Mouse (Mus musculus) midbrain, postnatal 0 days (tissue): Measurements from ENCODE around the gene Zfp324. TPM values are rescaled to one million over a fixed set of nuclear protein-coding genes. Genes with fewer than 3 reads are reported as not detected.

ENCODE experiments used
- ATAC-seq: fragments of 200-750 bp; cut with Nextera tagmentation; 2 replicates; pipeline ENCODE4 v1.8.0; 2017; ENCODE audit warnings: moderate number of reproducible peaks, mild to moderate bottlenecking, moderate TSS enrichment, moderate library complexity; ENCODE audit not compliant: low FRiP score
- DNase-seq: peaks from one replicate; pipeline ENCODE4 v3.0.0-alpha.2; 2015; ENCODE audit warnings: low spot score
- H3K27ac ChIP-seq: fragments of 300-500 bp; sonication (generic); 2 replicates; pipeline ENCODE4 v1.5.1; 2014; ENCODE audit warnings: low read depth, mild to moderate bottlenecking, low read length, mixed read lengths
- H3K27me3 ChIP-seq: fragments of 300-500 bp; sonication (generic); 2 replicates; pipeline ENCODE4 v1.6.1; 2014; ENCODE audit warnings: low read length, control low read depth, mixed read lengths; ENCODE audit not compliant: insufficient read depth
- H3K36me3 ChIP-seq: fragments of 300-500 bp; sonication (generic); 2 replicates; pipeline ENCODE4 v1.6.1; 2014; ENCODE audit warnings: low read length, control low read depth, mixed read lengths; ENCODE audit not compliant: insufficient read depth
- H3K4me1 ChIP-seq: fragments of 300-500 bp; sonication (generic); 2 replicates; pipeline ENCODE4 v1.6.1; 2014; ENCODE audit warnings: mild to moderate bottlenecking, control low read depth, antibody characterized with exemption, low read length, mixed read lengths; ENCODE audit not compliant: insufficient read depth
- H3K4me2 ChIP-seq: fragments of 300-500 bp; sonication (generic); 2 replicates; pipeline ENCODE4 v1.6.1; 2014; ENCODE audit warnings: low read depth, mild to moderate bottlenecking, low read length, mixed read lengths; ENCODE audit not compliant: poor library complexity, severe bottlenecking
- H3K4me3 ChIP-seq: fragments of 300-500 bp; sonication (generic); 2 replicates; pipeline ENCODE4 v1.5.1; 2014; ENCODE audit warnings: low read depth, mild to moderate bottlenecking, low read length, moderate library complexity
- H3K9ac ChIP-seq: fragments of 300-500 bp; sonication (generic); replicated peaks from 2 replicates; pipeline ENCODE4 v1.6.1; 2014; ENCODE audit warnings: mild to moderate bottlenecking, low read length, moderate library complexity, mixed read lengths; ENCODE audit not compliant: poor library complexity, severe bottlenecking
- H3K9me3 ChIP-seq: fragments of 300-500 bp; sonication (generic); 2 replicates; pipeline ENCODE4 v1.6.1; 2016; ENCODE audit warnings: low read length, control low read depth
- CTCF ChIP-seq: IDR thresholded peaks from 2 replicates; pipeline ENCODE4 v1.5.1; 2016; ENCODE audit warnings: antibody characterized with exemption, mild to moderate bottlenecking
- whole genome bisulfite sequencing: fragments of 180-500 bp; shearing (Covaris S2); extraction: QIAGEN DNeasy Blood & Tissue Kit; methylation state at CpG from one replicate; pipeline ENCODE4 v1.1.7; 2014; 5-methylcytosine and 5-hydroxymethylcytosine counted together
- polyA plus RNA-seq: library from polyadenylated mRNA; unstranded; fragments of >200 nt; fragmentation: Nextera tagmentation; extraction: Ambion mirVana; gene quantifications from 2 replicates; pipeline ENCODE4 v1.2.1, GENCODE M21; 2015
- total RNA-seq: library from RNA; depleted of rRNA; stranded (reverse); fragments of >200 nt; gene quantifications from 2 replicates; pipeline ENCODE4 v1.2.3, GENCODE M21; 2014

Gene Zfp324
- total and polyA plus RNA-seq, 2 experiments from 2014 or later, result 7.7 to 31.7 TPM

DNA sequence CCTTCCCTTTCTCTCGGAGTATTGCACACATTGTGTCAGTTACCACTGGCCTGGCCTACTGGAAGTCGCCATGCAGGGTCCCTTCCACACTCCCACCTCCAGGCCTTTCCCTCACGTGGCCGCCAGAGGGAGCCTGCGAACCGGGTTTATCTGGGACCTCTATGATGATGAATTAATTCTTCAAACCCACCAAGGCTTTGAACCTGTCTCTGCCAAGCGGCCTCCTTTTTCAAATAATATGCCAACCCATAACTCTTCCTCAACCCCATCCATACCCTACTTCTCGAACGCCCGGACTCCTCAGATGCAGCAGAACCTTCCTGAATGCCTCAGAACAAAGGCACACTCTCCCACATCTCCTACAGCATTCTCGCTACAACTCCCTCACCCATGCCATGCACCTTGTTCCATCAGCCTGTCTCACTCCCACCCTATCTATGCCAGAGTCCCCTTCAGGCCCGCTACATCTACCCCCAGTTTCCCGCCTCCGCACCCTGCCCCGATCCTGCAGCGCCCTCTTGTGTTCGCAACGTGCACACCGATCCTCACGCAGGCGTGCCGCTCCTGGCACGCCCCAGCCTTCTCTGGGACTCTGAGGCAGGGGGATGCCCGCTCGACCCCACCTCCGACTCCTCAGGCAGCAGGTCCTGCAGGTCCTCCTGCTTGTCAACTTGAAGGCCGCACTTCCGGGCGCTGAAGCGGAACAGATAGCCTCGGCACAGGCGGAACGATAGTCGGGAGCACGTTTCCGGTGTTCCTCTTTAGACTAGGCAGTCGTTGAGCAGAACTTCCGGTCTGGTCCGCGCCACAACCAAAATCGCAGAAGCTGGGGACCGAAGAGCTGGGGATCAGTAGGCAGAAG is 43.7 kb downstream of the Zfp324 start:
- peaks cover 27% of the 10 kb centered on the region for H3K36me3 ChIP-seq
- 1% methylated on average over 42 of the region's 42 CpGs for WGBS
- TF ChIP-seq CTCF, result peak; percentile 84
- ATAC-seq (peak; percentile 89), DNase-seq (peak; percentile 98)
- H3K4me2 ChIP-seq, result peak overlapping the region; percentile 66
- no peaks in the 10 kb centered on the region for H3K9me3 ChIP-seq
- H3K4me3 ChIP-seq, result peak overlapping the region; percentile 71
- peak overlapping the region; percentile 91 for H3K27ac ChIP-seq
- H3K4me1 ChIP-seq, result 0 out of 2 replicates have a peak, but pooled peaks cover 4% of the 10 kb centered on the region
- peak overlapping the region; percentile 89 for H3K9ac ChIP-seq
- 0 out of 2 replicates have a peak, but pooled peaks cover 4% of the 10 kb centered on the region for H3K27me3 ChIP-seq

DNA sequence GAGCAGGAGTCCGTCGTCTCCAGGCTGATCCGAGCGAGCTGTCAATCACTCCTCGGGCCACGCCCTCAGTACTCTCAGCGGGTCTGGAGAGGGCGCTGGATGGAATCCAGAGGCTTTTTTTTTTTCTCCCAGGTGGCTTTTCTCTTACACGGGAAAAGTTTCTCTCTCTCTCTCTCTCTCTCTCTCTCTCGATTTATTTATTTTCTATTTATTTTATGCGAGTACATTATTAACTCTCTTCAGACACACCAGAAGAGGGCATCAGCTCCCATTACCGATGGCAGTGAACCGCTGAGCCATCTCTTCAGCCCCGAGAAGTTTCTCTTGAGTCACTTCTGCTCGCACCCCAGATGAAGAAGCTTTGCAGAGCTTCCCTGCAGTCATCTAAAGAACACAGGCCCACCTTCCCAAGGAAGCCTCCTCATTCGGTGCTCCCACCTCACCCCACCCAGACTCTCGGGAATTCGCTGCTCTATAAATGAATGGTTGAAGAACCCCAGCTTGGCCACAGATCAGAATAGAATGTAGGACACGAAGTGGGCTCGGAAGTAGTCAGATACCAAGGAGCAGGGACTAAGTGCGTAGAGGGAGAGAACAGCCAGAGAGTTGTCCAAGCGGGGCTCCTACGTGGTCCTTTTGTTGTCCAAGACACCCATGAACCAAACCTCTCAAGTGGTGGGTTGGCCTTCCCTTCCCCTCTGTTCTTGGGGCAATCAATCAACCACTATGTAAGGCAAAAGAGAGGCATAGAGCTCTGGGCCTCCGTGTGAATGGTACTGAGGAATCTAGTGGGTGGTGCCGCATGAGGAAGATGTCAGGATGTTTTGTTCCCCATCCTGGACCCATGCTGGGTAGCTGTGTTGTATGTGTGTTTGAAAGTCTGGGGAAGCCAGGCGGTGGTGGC is 44.6 kb downstream of the Zfp324 start, which contains the start of gene Zbtb45:
Zbtb45 (minus strand) TSS at position 30 of the 904 bp plus-strand sequence.
- peak within 1 kb of the TSS; percentile 89 for H3K9ac ChIP-seq
- 0 out of 2 replicates have a peak, but pooled peaks cover 4% of the 10 kb centered on the region for H3K27me3 ChIP-seq
- H3K36me3 ChIP-seq, result peaks cover 24% of the 10 kb centered on the region
- peak within 1 kb of the TSS; percentile 91 for H3K27ac ChIP-seq
- no peak for DNase-seq
- H3K4me3 ChIP-seq, result peak within 1 kb of the TSS; percentile 71
- ATAC-seq, result no peak
- WGBS, result 12% methylated on average over 25 of the region's 26 CpGs
- H3K4me1 ChIP-seq, result 0 out of 2 replicates have a peak, but pooled peaks cover 4% of the 10 kb centered on the region
- peak within 1 kb of the TSS; percentile 66 for H3K4me2 ChIP-seq
- TF ChIP-seq CTCF, result 0 out of 2 replicates have a peak, but pooled peaks have one; percentile 7
- no peaks in the 10 kb centered on the region for H3K9me3 ChIP-seq

DNA sequence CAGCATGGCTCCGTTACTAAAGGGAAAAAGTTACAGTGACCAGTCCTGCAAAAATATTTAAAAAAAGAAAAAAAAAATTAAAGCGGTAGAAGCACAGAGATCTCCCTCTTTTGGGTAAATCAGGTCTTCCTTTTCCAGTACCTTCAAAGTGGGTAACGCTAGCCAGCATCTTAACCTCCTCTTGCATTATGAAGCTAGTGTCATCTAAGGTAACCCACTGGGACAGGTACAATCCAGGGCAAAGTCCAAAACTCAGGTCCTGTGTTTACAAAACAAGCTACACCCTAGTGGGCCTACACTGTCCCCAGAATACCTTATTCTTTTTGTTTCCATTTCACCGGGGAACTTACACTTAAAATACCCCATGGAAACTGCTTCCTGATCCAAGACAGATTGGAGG is 48.0 kb downstream of the Zfp324 start:
- ATAC-seq (no peak), DNase-seq (no peak)
- Histone ChIP-seq H3K27me3 (0 out of 2 replicates have a peak, but pooled peaks cover 4% of the 10 kb centered on the region), H3K4me3 (no peak overlapping the region), H3K9ac (no peak overlapping the region), H3K9me3 (no peaks in the 10 kb centered on the region), H3K4me2 (no peak overlapping the region), H3K27ac (no peak overlapping the region), H3K4me1 (0 out of 2 replicates have a peak, but pooled peaks cover 4% of the 10 kb centered on the region), H3K36me3 (no peaks in the 10 kb centered on the region)
- 74% methylated on average over 4 of the region's 4 CpGs for WGBS
- TF ChIP-seq CTCF, result no peak

DNA sequence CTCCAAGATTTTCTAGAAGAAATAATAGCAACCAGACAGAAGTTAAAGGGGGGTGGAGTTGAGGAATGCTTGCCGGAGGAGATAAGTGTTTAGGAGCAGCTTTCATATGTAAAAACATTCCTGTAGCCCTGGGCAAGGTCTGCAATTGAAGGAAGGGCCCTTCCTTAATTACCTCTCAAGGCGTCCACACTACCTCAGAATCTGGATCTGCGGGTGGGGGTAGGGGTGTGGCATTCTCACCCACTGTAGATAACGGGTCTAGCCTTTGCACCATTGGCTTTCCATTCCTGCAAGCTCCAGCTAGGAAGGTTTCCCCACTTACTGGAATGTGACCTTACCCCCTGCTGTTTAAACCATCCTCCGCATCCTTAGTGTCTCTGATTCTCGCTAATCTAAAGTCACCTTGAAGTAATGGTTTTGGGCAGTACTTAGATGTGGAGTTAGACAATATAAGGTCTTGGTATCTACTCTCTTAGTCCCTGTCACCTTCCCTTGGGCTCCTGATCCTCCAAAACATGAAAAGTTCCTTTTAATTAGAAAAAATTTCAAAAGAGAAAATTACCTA is 48.7 kb downstream of the Zfp324 start:
- no peak overlapping the region for H3K27ac ChIP-seq
- no peak overlapping the region for H3K4me2 ChIP-seq
- no peak for TF ChIP-seq CTCF
- no peaks in the 10 kb centered on the region for H3K36me3 ChIP-seq
- no peak overlapping the region for H3K4me3 ChIP-seq
- 0 out of 2 replicates have a peak, but pooled peaks cover 4% of the 10 kb centered on the region for H3K4me1 ChIP-seq
- DNase-seq, result no peak
- 0 out of 2 replicates have a peak, but pooled peaks cover 4% of the 10 kb centered on the region for H3K27me3 ChIP-seq
- no peak overlapping the region for H3K9ac ChIP-seq
- WGBS, result 42% methylated on average over 6 of the region's 6 CpGs
- ATAC-seq, result no peak
- no peaks in the 10 kb centered on the region for H3K9me3 ChIP-seq

DNA sequence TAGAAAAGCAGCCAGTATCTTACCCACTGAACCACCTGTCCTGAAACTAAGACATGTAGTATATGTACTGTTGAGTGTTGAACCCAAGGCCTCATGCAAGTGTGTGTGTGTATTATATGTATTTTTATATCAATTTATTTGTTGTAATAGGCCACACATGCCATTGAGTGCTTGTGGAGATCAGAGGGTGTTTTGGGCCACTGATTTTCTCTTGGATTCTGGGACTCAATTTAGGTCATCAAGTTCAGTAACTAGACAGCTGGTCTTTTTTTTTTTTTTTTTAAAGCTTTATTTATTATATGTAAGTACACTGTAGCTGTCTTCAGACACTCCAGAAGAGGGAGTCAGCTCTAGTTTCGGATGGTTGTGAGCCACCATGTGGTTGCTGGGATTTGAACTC is 49.6 kb downstream of the Zfp324 start:
- TF ChIP-seq CTCF, result no peak
- WGBS, result 94% methylated on average over 1 of the region's 1 CpGs
- ATAC-seq (no peak), DNase-seq (no peak)
- Histone ChIP-seq H3K9ac (no peak overlapping the region), H3K4me3 (no peak overlapping the region), H3K27me3 (0 out of 2 replicates have a peak, but pooled peaks cover 4% of the 10 kb centered on the region), H3K36me3 (no peaks in the 10 kb centered on the region), H3K27ac (no peak overlapping the region), H3K4me2 (no peak overlapping the region), H3K4me1 (0 out of 2 replicates have a peak, but pooled peaks cover 4% of the 10 kb centered on the region), H3K9me3 (no peaks in the 10 kb centered on the region)
